Mouse (Mus musculus): ENCODE data around the gene Mapt.

DNA sequence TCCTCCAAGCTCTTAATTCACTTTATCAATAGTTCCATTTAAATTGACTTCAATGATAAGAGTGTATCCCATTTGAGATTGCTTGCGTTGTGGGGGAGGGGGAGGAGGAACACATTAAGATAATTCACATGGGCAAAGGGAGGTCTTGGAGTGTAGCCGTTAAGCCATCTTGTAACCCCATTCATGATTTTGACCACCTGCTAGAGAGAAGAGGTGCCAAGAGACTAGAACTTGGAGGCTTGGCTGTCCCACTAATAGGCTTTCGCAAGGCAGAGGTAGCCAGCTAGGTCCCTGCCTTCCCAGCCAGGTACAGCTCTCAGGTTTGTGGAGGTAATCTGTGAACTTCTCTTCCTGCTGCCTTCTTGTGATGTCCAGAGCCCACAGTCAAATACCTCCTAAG, 100.0 kb downstream of the Mapt start:
- TF ChIP-seq POLR2A (IDR thresholded peaks at IDR 0.05; ENCODE audit: extremely low read depth, insufficient read depth, low read length) (no peak), CTCF (IDR thresholded peaks at IDR 0.05; ENCODE audit: low read depth, low read length) (no peak)
